Mouse (Mus musculus) heart, embryonic 14.5 days (tissue): ENCODE data around the gene Pcbd1. TPM values are rescaled to one million over a fixed set of nuclear protein-coding genes. Genes with fewer than 3 reads are reported as not detected.

Experiments
- ATAC-seq: fragments of 200-750 bp; cut with Nextera tagmentation; 2 replicates; pipeline ENCODE4 v1.8.0; 2017; ENCODE audit warnings: low read depth, moderate TSS enrichment; ENCODE audit not compliant: insufficient number of reproducible peaks, insufficient read depth, low FRiP score
- H3K27ac ChIP-seq, 2 experiments: fragments of 200-500 bp in 1 of 2; fragments of 300-500 bp in 1 of 2; sonication (generic) in 1 of 2; replicated peaks in 1 of 2; 2 replicates each; pipeline ENCODE4 v1.5.1; 2012 to 2014; ENCODE audit warnings: low read depth in 2 of 2, low read length in 2 of 2, control low read depth in 1 of 2, mild to moderate bottlenecking in 1 of 2, mixed read lengths in 1 of 2; ENCODE audit not compliant: control insufficient read depth in 1 of 2, insufficient read depth in 1 of 2
- H3K27me3 ChIP-seq: fragments of 300-500 bp; sonication (generic); 2 replicates; pipeline ENCODE4 v1.6.1; 2014; ENCODE audit warnings: mild to moderate bottlenecking, low read length, control low read depth; ENCODE audit not compliant: control insufficient read depth, insufficient read depth
- H3K36me3 ChIP-seq: fragments of 300-500 bp; sonication (generic); 2 replicates; pipeline ENCODE4 v1.6.1; 2014; ENCODE audit warnings: mild to moderate bottlenecking, control low read depth, low read length, mixed read lengths; ENCODE audit not compliant: control insufficient read depth, insufficient read depth
- H3K4me1 ChIP-seq, 2 experiments: fragments of 200-500 bp in 1 of 2; fragments of 300-500 bp in 1 of 2; sonication (generic) in 1 of 2; 2 replicates each; pipeline ENCODE4 v1.6.1; 2012 to 2014; ENCODE audit warnings: low read length in 2 of 2, control low read depth in 1 of 2, mixed read lengths in 1 of 2; ENCODE audit not compliant: control insufficient read depth in 2 of 2, insufficient read depth in 2 of 2
- H3K4me2 ChIP-seq: fragments of 300-500 bp; sonication (generic); 2 replicates; pipeline ENCODE4 v1.6.1; 2014; ENCODE audit warnings: mild to moderate bottlenecking, low read length
- H3K4me3 ChIP-seq, 2 experiments: fragments of 200-500 bp in 1 of 2; fragments of 300-500 bp in 1 of 2; sonication (generic) in 1 of 2; 2 replicates each; pipeline ENCODE4 v1.5.1; 2012 to 2014; ENCODE audit warnings: low read length in 2 of 2, mild to moderate bottlenecking in 2 of 2, control low read depth in 1 of 2, low read depth in 1 of 2, moderate library complexity in 1 of 2; ENCODE audit not compliant: control insufficient read depth in 1 of 2, insufficient read depth in 1 of 2
- H3K9ac ChIP-seq: fragments of 300-500 bp; sonication (generic); 2 replicates; pipeline ENCODE4 v1.6.1; 2014; ENCODE audit warnings: mild to moderate bottlenecking, low read length
- H3K9me3 ChIP-seq: fragments of 300-500 bp; sonication (generic); 2 replicates; pipeline ENCODE4 v1.6.1; 2016; ENCODE audit warnings: low read length, control low read depth; ENCODE audit not compliant: control insufficient read depth
- WGBS: fragments of 180-500 bp; shearing (Covaris S2); extraction: QIAGEN DNeasy Blood & Tissue Kit; methylation state at CpG from one replicate; pipeline ENCODE4 v1.1.7; 2014; 5-methylcytosine and 5-hydroxymethylcytosine counted together
- microRNA-seq: library from miRNA; unstranded; fragments of <30 nt; microRNA quantifications from one replicate; pipeline ENCODE4, GENCODE M21; 2016
- polyA plus RNA-seq: library from polyadenylated mRNA; unstranded; fragments of >200 nt; fragmentation: Nextera tagmentation; extraction: Ambion mirVana; gene quantifications from 2 replicates; pipeline ENCODE4 v1.2.1, GENCODE M21; 2014

Pcbd1 gene
- polyA plus RNA-seq, 1 experiment from 2014 or later, result 95.5 TPM

- WGBS, result 69% methylated on average over 4 of the region's 4 CpGs
- H3K4me3 ChIP-seq, result no peak overlapping the region
- no peak overlapping the region for H3K27ac ChIP-seq
- no peaks in the 10 kb centered on the region for H3K4me1 ChIP-seq
- H3K9me3 ChIP-seq, result no peaks in the 10 kb centered on the region
- H3K27me3 ChIP-seq, result no peaks in the 10 kb centered on the region
- no peak overlapping the region for H3K9ac ChIP-seq
- peaks cover 13% of the 10 kb centered on the region; the same call in 1 of the 2 replicates for H3K36me3 ChIP-seq
- no peak overlapping the region for H3K4me2 ChIP-seq
- ATAC-seq, result no peak
These were observed 44.9 kb downstream of the Pcbd1 start for GRCm38 (mm10) chr10:61134041-61134440.

GRCm38 (mm10) chr10:61135226-61135839 is 46.2 kb downstream of the Pcbd1 start:
- Histone ChIP-seq H3K36me3 (peaks cover 18% of the 10 kb centered on the region), H3K27ac (no peak overlapping the region), H3K4me2 (no peak overlapping the region), H3K4me3 (no peak overlapping the region), H3K4me1 (no peaks in the 10 kb centered on the region), H3K9ac (no peak overlapping the region), H3K27me3 (no peaks in the 10 kb centered on the region), H3K9me3 (no peaks in the 10 kb centered on the region)
- 55% methylated on average over 3 of the region's 3 CpGs for WGBS
- no peak for ATAC-seq

GRCm38 (mm10) chr10:61137567-61137966 is 48.4 kb downstream of the Pcbd1 start:
- WGBS, result 63% methylated on average over 1 of the region's 1 CpGs
- Histone ChIP-seq H3K4me3 (no peak overlapping the region), H3K9ac (no peak overlapping the region), H3K27me3 (no peaks in the 10 kb centered on the region), H3K27ac (no peak overlapping the region), H3K4me2 (no peak overlapping the region), H3K9me3 (no peaks in the 10 kb centered on the region), H3K36me3 (peaks cover 26% of the 10 kb centered on the region), H3K4me1 (no peaks in the 10 kb centered on the region)
- no peak for ATAC-seq

GRCm38 (mm10) chr10:61143343-61143742 is 54.2 kb downstream of the Pcbd1 start:
- Histone ChIP-seq H3K36me3 (peaks cover 21% of the 10 kb centered on the region), H3K4me1 (peaks cover 0 to 5% of the 10 kb centered on the region in 2 experiments; a peak in 1 of 4 replicates), H3K4me2 (no peak overlapping the region), H3K4me3 (no peak overlapping the region), H3K9me3 (no peaks in the 10 kb centered on the region), H3K9ac (no peak overlapping the region), H3K27ac (no peak overlapping the region), H3K27me3 (no peaks in the 10 kb centered on the region)
- WGBS, result 83% methylated on average over 2 of the region's 2 CpGs
- ATAC-seq, result no peak

Small RNAs within 50 kb of the gene (microRNA-seq; reads per million reads assigned to microRNA genes)
- not detected for gene Gm44308

Other genes starting within 250 kb of the Pcbd1 start
- gene Sgpl1, start 58.4 kb downstream of the Pcbd1 start, polyA plus RNA-seq, result 33.0 and 34.5 TPM in 2 replicates
- not detected in 2 replicates for gene Tbata, start 82.6 kb downstream of the Pcbd1 start, polyA plus RNA-seq
- gene Adamts14, start 184.1 kb downstream of the Pcbd1 start, polyA plus RNA-seq, result 0.97 and 1.1 TPM in 2 replicates
- gene Prf1, start 208.5 kb downstream of the Pcbd1 start, polyA plus RNA-seq, result 0.11 TPM in 1 of 2 replicates, not detected in the other